Mouse (Mus musculus) ES-Bruce4 (cell line): ENCODE measurements around the gene A930017K11Rik.

ENCODE experiments used
- CTCF ChIP-seq: IDR thresholded peaks from one replicate; pipeline ENCODE4 v1.8.1; 2011; ENCODE audit warnings: low read depth, low read length
- POLR2A ChIP-seq: IDR thresholded peaks from one replicate; pipeline ENCODE4 v1.8.1; 2011; ENCODE audit warnings: low read length; ENCODE audit not compliant: insufficient read depth

GRCm38 (mm10) chr17:25949981-25950380 is 2.4 kb downstream of the A930017K11Rik start:
- TF ChIP-seq POLR2A (no peak), CTCF (no peak)
